Mouse (Mus musculus) midbrain, postnatal 0 days (tissue): ENCODE results near the gene Klhl35. TPM values are rescaled to one million over a fixed set of nuclear protein-coding genes. Genes with fewer than 3 reads are reported as not detected.

Experiments
- ATAC-seq: fragments of 200-750 bp; cut with Nextera tagmentation; 2 replicates; pipeline ENCODE4 v1.8.0; 2017; ENCODE audit warnings: moderate number of reproducible peaks, mild to moderate bottlenecking, moderate TSS enrichment, moderate library complexity; ENCODE audit not compliant: low FRiP score
- DNase-seq: peaks from one replicate; pipeline ENCODE4 v3.0.0-alpha.2; 2015; ENCODE audit warnings: low spot score
- H3K27ac ChIP-seq: fragments of 300-500 bp; sonication (generic); 2 replicates; pipeline ENCODE4 v1.5.1; 2014; ENCODE audit warnings: low read depth, mild to moderate bottlenecking, low read length, mixed read lengths
- H3K27me3 ChIP-seq: fragments of 300-500 bp; sonication (generic); 2 replicates; pipeline ENCODE4 v1.6.1; 2014; ENCODE audit warnings: low read length, control low read depth, mixed read lengths; ENCODE audit not compliant: insufficient read depth
- H3K36me3 ChIP-seq: fragments of 300-500 bp; sonication (generic); 2 replicates; pipeline ENCODE4 v1.6.1; 2014; ENCODE audit warnings: low read length, control low read depth, mixed read lengths; ENCODE audit not compliant: insufficient read depth
- H3K4me1 ChIP-seq: fragments of 300-500 bp; sonication (generic); 2 replicates; pipeline ENCODE4 v1.6.1; 2014; ENCODE audit warnings: mild to moderate bottlenecking, control low read depth, antibody characterized with exemption, low read length, mixed read lengths; ENCODE audit not compliant: insufficient read depth
- H3K4me2 ChIP-seq: fragments of 300-500 bp; sonication (generic); 2 replicates; pipeline ENCODE4 v1.6.1; 2014; ENCODE audit warnings: low read depth, mild to moderate bottlenecking, low read length, mixed read lengths; ENCODE audit not compliant: poor library complexity, severe bottlenecking
- H3K4me3 ChIP-seq: fragments of 300-500 bp; sonication (generic); 2 replicates; pipeline ENCODE4 v1.5.1; 2014; ENCODE audit warnings: low read depth, mild to moderate bottlenecking, low read length, moderate library complexity
- H3K9ac ChIP-seq: fragments of 300-500 bp; sonication (generic); replicated peaks from 2 replicates; pipeline ENCODE4 v1.6.1; 2014; ENCODE audit warnings: mild to moderate bottlenecking, low read length, moderate library complexity, mixed read lengths; ENCODE audit not compliant: poor library complexity, severe bottlenecking
- H3K9me3 ChIP-seq: fragments of 300-500 bp; sonication (generic); 2 replicates; pipeline ENCODE4 v1.6.1; 2016; ENCODE audit warnings: low read length, control low read depth
- CTCF ChIP-seq: IDR thresholded peaks from 2 replicates; pipeline ENCODE4 v1.5.1; 2016; ENCODE audit warnings: antibody characterized with exemption, mild to moderate bottlenecking
- WGBS: fragments of 180-500 bp; shearing (Covaris S2); extraction: QIAGEN DNeasy Blood & Tissue Kit; methylation state at CpG from one replicate; pipeline ENCODE4 v1.1.7; 2014; 5-methylcytosine and 5-hydroxymethylcytosine counted together
- polyA plus RNA-seq: library from polyadenylated mRNA; unstranded; fragments of >200 nt; fragmentation: Nextera tagmentation; extraction: Ambion mirVana; gene quantifications from 2 replicates; pipeline ENCODE4 v1.2.1, GENCODE M21; 2015
- total RNA-seq: library from RNA; depleted of rRNA; stranded (reverse); fragments of >200 nt; gene quantifications from 2 replicates; pipeline ENCODE4 v1.2.3, GENCODE M21; 2014

Klhl35 gene
- total and polyA plus RNA-seq, 2 experiments from 2014 or later, result 2.4 to 3.9 TPM

DNA sequence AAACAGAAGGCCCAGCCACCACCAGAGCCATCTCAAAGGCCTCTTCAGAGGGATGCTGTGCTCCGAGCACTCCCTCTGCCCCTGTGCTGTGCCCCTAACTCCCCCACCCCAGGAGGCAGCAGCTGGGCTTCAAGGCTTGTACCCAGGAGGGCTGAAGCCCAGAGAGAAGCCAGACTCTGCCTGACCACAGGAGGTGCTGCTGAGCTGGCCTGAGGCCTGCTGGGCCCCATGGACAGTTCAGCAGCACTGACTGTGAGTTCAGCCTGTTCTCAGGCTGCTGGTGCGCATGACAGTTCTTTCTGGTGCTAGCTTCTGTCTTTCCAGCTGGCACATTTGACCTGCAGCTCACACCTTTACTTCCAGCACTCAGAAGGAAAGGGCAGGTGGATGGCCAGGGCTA is 20.0 kb upstream of the Klhl35 start:
- no peaks in the 10 kb centered on the region for H3K27me3 ChIP-seq
- no peak overlapping the region for H3K4me2 ChIP-seq
- H3K36me3 ChIP-seq, result peaks cover 7% of the 10 kb centered on the region; the same call in 1 of the 2 replicates
- H3K27ac ChIP-seq, result no peak overlapping the region
- H3K9me3 ChIP-seq, result no peaks in the 10 kb centered on the region
- WGBS, result 80% methylated on average over 2 of the region's 2 CpGs
- ATAC-seq (no peak), DNase-seq (no peak)
- no peak overlapping the region for H3K4me3 ChIP-seq
- TF ChIP-seq CTCF, result peak; percentile 51
- no peak overlapping the region for H3K9ac ChIP-seq
- H3K4me1 ChIP-seq, result no peaks in the 10 kb centered on the region

DNA sequence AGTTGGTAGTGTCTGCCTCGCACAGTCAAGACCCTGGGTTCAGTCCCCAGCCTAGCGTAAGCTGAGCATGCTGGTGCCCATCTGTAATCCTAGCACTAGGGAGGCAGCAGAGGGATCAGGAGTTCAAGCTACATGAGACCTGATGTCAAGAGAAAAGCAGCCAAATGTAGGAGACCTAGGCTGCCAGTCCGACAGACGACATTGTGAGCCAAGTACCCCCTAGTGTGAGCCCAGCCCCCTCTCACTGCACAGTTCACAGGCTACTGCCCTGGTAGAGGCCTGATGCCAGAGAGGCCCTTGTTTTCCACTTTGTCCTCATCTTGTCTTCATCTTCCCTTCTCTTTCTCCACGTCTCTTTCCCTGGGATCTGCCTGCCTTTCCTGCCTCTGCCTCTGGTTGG is 18.5 kb upstream of the Klhl35 start:
- no peaks in the 10 kb centered on the region for H3K36me3 ChIP-seq
- no peak overlapping the region for H3K4me2 ChIP-seq
- no peaks in the 10 kb centered on the region for H3K4me1 ChIP-seq
- 46% methylated on average over 5 of the region's 5 CpGs for WGBS
- TF ChIP-seq CTCF, result no peak
- no peaks in the 10 kb centered on the region for H3K9me3 ChIP-seq
- no peak overlapping the region for H3K4me3 ChIP-seq
- ATAC-seq, result no peak
- H3K27me3 ChIP-seq, result no peaks in the 10 kb centered on the region
- no peak for DNase-seq
- H3K27ac ChIP-seq, result no peak overlapping the region
- H3K9ac ChIP-seq, result no peak overlapping the region

DNA sequence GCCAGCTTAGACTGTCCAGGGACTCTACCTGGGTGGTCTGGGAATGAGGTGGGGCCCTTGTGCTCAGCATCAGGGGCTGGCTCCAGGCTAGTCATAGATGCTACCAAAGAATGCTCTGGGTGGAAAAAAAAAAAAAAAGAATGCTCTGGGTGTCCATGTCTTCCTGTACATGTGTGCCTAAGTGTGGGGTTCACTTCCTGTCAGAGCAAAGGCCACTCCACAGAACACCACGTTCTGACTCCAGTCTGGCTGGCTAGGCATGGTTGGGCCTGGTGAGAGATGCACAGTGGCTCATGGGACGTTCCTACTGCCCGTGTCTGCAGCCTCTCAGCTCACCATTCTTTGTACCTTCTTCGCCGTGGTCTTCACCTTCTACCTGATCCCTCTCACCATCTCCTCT is 17.2 kb upstream of the Klhl35 start:
- ATAC-seq, result no peak
- H3K27me3 ChIP-seq, result no peaks in the 10 kb centered on the region

DNA sequence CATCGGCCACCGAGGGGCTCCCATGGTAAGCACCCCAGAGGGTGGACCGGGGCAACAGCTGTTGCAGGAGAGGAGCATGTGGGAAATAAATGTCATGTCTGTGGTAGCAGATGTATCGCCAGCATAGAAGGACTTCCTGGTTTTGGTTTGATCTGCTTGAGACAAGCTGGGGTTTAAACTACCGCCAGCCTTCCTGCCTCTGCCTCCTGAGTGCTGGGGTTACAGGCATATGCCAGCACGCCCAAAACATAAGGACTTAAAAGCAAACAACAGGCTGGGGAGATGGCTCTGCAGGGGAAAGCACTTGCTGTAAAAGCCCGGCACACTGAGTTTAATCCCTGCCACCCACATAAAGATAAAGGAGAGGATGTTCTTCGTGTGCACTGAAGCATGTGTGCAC is 16.7 kb upstream of the Klhl35 start:
- no peak overlapping the region for H3K4me2 ChIP-seq
- DNase-seq (no peak), ATAC-seq (no peak)
- no peak overlapping the region for H3K4me3 ChIP-seq
- WGBS, result 57% methylated on average over 8 of the region's 8 CpGs
- no peaks in the 10 kb centered on the region for H3K4me1 ChIP-seq
- TF ChIP-seq CTCF, result no peak
- H3K9ac ChIP-seq, result no peak overlapping the region
- no peaks in the 10 kb centered on the region for H3K36me3 ChIP-seq
- no peaks in the 10 kb centered on the region for H3K9me3 ChIP-seq
- 0 out of 2 replicates have a peak overlapping the region, but pooled peaks have one; percentile 3 for H3K27ac ChIP-seq
- no peaks in the 10 kb centered on the region for H3K27me3 ChIP-seq

More for the DNA sequence above, 17.2 kb upstream of the Klhl35 start:
- no peak for DNase-seq
- Histone ChIP-seq H3K36me3 (no peaks in the 10 kb centered on the region), H3K9ac (no peak overlapping the region), H3K9me3 (no peaks in the 10 kb centered on the region), H3K27ac (0 out of 2 replicates have a peak overlapping the region, but pooled peaks have one; percentile 3), H3K4me2 (no peak overlapping the region), H3K4me1 (no peaks in the 10 kb centered on the region), H3K4me3 (no peak overlapping the region)
- WGBS, result 68% methylated on average over 5 of the region's 5 CpGs
- TF ChIP-seq CTCF, result no peak

DNA sequence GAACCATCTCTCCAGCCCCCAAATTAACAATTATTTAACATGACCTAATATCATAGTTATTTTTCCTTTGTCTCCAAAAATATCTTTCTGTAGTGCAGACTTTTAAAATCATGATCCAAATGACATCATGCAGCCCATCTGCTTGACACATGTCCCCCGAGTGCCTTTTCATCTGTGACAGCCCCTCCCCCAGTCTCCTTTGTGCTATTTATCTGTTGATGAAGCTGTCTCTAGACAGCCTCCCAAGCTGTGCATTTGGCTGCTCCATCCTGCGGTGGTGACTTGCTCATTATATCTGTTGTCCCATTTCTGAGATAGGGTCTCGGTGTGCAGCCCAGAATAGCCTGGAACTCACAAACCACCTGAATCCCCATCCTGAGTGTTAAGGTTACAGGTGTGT is 16.1 kb upstream of the Klhl35 start:
- H3K4me2 ChIP-seq, result no peak overlapping the region

DNA sequence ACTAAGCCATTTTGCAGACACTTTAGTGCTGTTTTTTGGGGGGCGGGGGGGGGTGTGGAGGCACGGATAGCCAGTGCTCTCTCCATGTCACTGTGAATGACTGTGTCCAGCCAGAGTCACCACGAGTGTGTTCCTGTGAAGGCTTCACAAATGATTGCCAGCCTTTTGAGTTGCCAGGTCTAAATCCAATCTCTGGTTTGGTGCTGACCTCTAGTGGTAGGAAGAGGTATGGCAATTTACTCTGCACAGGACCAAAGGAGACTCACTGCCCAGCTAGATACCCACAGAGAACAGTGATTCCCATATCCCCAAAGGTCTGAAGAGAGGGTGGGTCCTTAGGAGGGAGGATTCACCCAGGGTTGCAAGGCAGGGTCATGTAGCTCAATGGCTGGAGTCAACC is 15.1 kb upstream of the Klhl35 start:
- Histone ChIP-seq H3K4me3 (no peak overlapping the region), H3K9me3 (no peaks in the 10 kb centered on the region), H3K9ac (no peak overlapping the region), H3K4me2 (no peak overlapping the region), H3K4me1 (no peaks in the 10 kb centered on the region), H3K27me3 (no peaks in the 10 kb centered on the region), H3K27ac (no peak overlapping the region), H3K36me3 (no peaks in the 10 kb centered on the region)
- WGBS, result 2% methylated on average over 3 of the region's 3 CpGs
- DNase-seq (peak; percentile 89), ATAC-seq (peak; percentile 29)
- TF ChIP-seq CTCF, result peak; percentile 98

More for the DNA sequence above, 16.1 kb upstream of the Klhl35 start:
- ATAC-seq (no peak), DNase-seq (peak; percentile 50)
- Histone ChIP-seq H3K9me3 (no peaks in the 10 kb centered on the region), H3K27ac (no peak overlapping the region), H3K4me1 (no peaks in the 10 kb centered on the region), H3K27me3 (no peaks in the 10 kb centered on the region), H3K4me3 (no peak overlapping the region), H3K36me3 (no peaks in the 10 kb centered on the region), H3K9ac (no peak overlapping the region)
- 27% methylated on average over 3 of the region's 3 CpGs for WGBS
- no peak for TF ChIP-seq CTCF
